ENCODE assay signal across 8 mouse cellular contexts in the genomic region with DNA sequence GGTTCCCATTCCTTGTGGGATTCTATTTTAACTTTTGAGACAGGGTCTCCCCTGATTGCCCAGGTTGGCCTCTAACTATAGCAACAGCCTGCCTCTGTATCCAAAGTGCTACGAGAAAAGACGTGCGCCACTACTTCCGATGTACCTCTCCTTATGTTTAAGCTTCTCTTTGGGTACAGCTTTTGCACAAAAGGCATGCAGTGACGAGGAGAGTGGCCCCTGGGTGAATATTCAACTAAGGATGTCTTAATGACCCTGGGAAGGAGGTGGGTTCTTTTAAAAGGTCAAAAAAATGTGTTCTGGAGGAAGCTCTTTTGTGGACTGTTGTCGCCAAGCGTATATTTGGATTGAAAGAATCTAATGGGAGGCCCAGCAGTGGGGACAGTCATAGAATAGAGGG. TPM values are rescaled to one million over a fixed set of nuclear protein-coding genes. Genes with fewer than 3 reads are reported as not detected.
A peak's percentile ranks its signal among the peaks of the same experiment; 100 is the strongest.
DNase-seq lines count a peak whose midpoint lies in the region; ATAC-seq and TF ChIP-seq lines count a peak whose summit lies in the region.

No protein-coding gene starts in this region.

- peak overlapping the region; percentile 76 for H3K4me2 ChIP-seq in neural tube, embryonic 11.5 days (ENCODE audit: low read depth)
- peak overlapping the region; percentile 81 for H3K4me2 ChIP-seq in kidney, embryonic 15.5 days
- peak overlapping the region; percentile 87 for H3K4me2 ChIP-seq in midbrain, postnatal 0 days (ENCODE audit: low read depth, low read length, poor library complexity, severe bottlenecking)

- H3K4me1 ChIP-seq in neural tube, embryonic 11.5 days (ENCODE audit: control insufficient read depth, insufficient read depth, low read length), result peaks cover 3% of the 10 kb centered on the region; the same call in 1 of the 2 replicates
- peaks cover 35% of the 10 kb centered on the region for H3K4me1 ChIP-seq in forebrain, embryonic 10.5 days
- H3K4me1 ChIP-seq in kidney, embryonic 15.5 days, result peaks cover 40% of the 10 kb centered on the region
- H3K4me1 ChIP-seq in midbrain, postnatal 0 days (ENCODE audit: insufficient read depth, low read length), result 0 out of 2 replicates have a peak, but pooled peaks cover 3% of the 10 kb centered on the region

- H3K27ac ChIP-seq in neural tube, embryonic 11.5 days (ENCODE audit: low read depth, low read length), result peak overlapping the region; percentile 97; the same call in 1 of the 2 replicates
- H3K27ac ChIP-seq in forebrain, embryonic 10.5 days, result peak overlapping the region; percentile 99
- H3K27ac ChIP-seq in kidney, embryonic 15.5 days, result peak overlapping the region; percentile 97
- H3K27ac ChIP-seq in midbrain, postnatal 0 days (ENCODE audit: low read depth, low read length), result peak overlapping the region; percentile 100

- no peaks in the 10 kb centered on the region for H3K36me3 ChIP-seq in neural tube, embryonic 11.5 days (ENCODE audit: control insufficient read depth, insufficient read depth, low read length)
- H3K36me3 ChIP-seq in forebrain, embryonic 10.5 days (replicated peaks), result no peaks in the 10 kb centered on the region
- no peaks in the 10 kb centered on the region for H3K36me3 ChIP-seq in kidney, embryonic 15.5 days
- no peaks in the 10 kb centered on the region for H3K36me3 ChIP-seq in midbrain, postnatal 0 days (ENCODE audit: insufficient read depth, low read length)

- H3K9me3 ChIP-seq in neural tube, embryonic 11.5 days (ENCODE audit: control insufficient read depth, low read length), result no peaks in the 10 kb centered on the region
- no peaks in the 10 kb centered on the region for H3K9me3 ChIP-seq in forebrain, embryonic 10.5 days
- H3K9me3 ChIP-seq in kidney, embryonic 15.5 days (replicated peaks), result no peaks in the 10 kb centered on the region
- no peaks in the 10 kb centered on the region for H3K9me3 ChIP-seq in midbrain, postnatal 0 days (ENCODE audit: low read length)

- DNase-seq in neural tube, embryonic 11.5 days (ENCODE audit: low spot score), result no peak
- no peak for DNase-seq in neural tube, embryonic 10.5 days (ENCODE audit: extremely low spot score, low spot score)
- DNase-seq in forebrain, embryonic 10.5 days (ENCODE audit: extremely low spot score, low spot score), result no peak
- no peak for DNase-seq in midbrain, postnatal 0 days (ENCODE audit: low spot score)
- DNase-seq in ovary, postnatal 10 days (ENCODE audit: low spot score), result no peak
- DNase-seq in testis, postnatal 10 days (ENCODE audit: low spot score), result no peak

- no peak for TF ChIP-seq CTCF in midbrain, postnatal 0 days (IDR thresholded peaks at IDR 0.05)

- peak overlapping the region; percentile 95 for H3K9ac ChIP-seq in neural tube, embryonic 11.5 days (ENCODE audit: low read length)
- peak overlapping the region; percentile 81; the same call in 1 of the 2 replicates for H3K9ac ChIP-seq in kidney, embryonic 15.5 days
- peak overlapping the region; percentile 95 for H3K9ac ChIP-seq in midbrain, postnatal 0 days (replicated peaks; ENCODE audit: low read length, poor library complexity, severe bottlenecking)

- H3K4me3 ChIP-seq in neural tube, embryonic 11.5 days (ENCODE audit: low read depth, low read length), result peak overlapping the region; percentile 53
- H3K4me3 ChIP-seq in forebrain, embryonic 10.5 days, result peak overlapping the region; percentile 74
- peak overlapping the region; percentile 65 for H3K4me3 ChIP-seq in kidney, embryonic 15.5 days (replicated peaks)
- peak overlapping the region; percentile 53 for H3K4me3 ChIP-seq in midbrain, postnatal 0 days (ENCODE audit: low read depth, low read length)

- H3K27me3 ChIP-seq in neural tube, embryonic 11.5 days (ENCODE audit: control insufficient read depth, insufficient read depth, low read length), result no peaks in the 10 kb centered on the region
- no peaks in the 10 kb centered on the region for H3K27me3 ChIP-seq in forebrain, embryonic 10.5 days (ENCODE audit: poor library complexity, severe bottlenecking)
- H3K27me3 ChIP-seq in kidney, embryonic 15.5 days, result no peaks in the 10 kb centered on the region
- H3K27me3 ChIP-seq in midbrain, postnatal 0 days (ENCODE audit: insufficient read depth, low read length), result no peaks in the 10 kb centered on the region

- ATAC-seq in neural tube, embryonic 11.5 days (ENCODE audit: insufficient read depth, low FRiP score, low TSS enrichment), result no peak
- ATAC-seq in kidney, embryonic 15.5 days (replicated peaks; ENCODE audit: low FRiP score), result no peak
- no peak for ATAC-seq in midbrain, postnatal 0 days (ENCODE audit: low FRiP score)
- ATAC-seq in megakaryocyte-erythroid progenitor cell, adult 5-6 weeks (replicated peaks; ENCODE audit: low FRiP score, low TSS enrichment, poor library complexity, severe bottlenecking), result no peak

- 48% methylated on average over 7 of the region's 7 CpGs for WGBS in neural tube, embryonic 11.5 days
- WGBS in forebrain, embryonic 10.5 days, result 76% methylated on average over 7 of the region's 7 CpGs
- WGBS in kidney, embryonic 15.5 days, result 55% methylated on average over 7 of the region's 7 CpGs
- 47% methylated on average over 7 of the region's 7 CpGs for WGBS in midbrain, postnatal 0 days

RNA-seq across cellular contexts. Expression of gene Ptma, which starts 38.2 kb away (rescaled TPM):
- 2,926 and 3,268 TPM in 2 replicates for polyA plus RNA-seq in neural tube, embryonic 11.5 days (2014; fragmentation: Nextera tagmentation; extraction: Ambion mirVana)
- polyA plus RNA-seq in forebrain, embryonic 10.5 days (2016; fragmentation: Nextera tagmentation; extraction: Ambion mirVana), result 2,941 and 3,273 TPM in 2 replicates
- 2,949 and 3,271 TPM in 2 replicates for polyA plus RNA-seq in kidney, embryonic 15.5 days (2015; fragmentation: Nextera tagmentation; extraction: Ambion mirVana)
- 947 and 1,050 TPM in 2 replicates for total RNA-seq in midbrain, postnatal 0 days (2014; rRNA removed)
- 1,199 and 1,354 TPM in 2 replicates for polyA plus RNA-seq in midbrain, postnatal 0 days (2015; fragmentation: Nextera tagmentation; extraction: Ambion mirVana)
- 2,834 and 3,273 TPM in 2 replicates for total RNA-seq in megakaryocyte-erythroid progenitor cell, adult 5-6 weeks (2014; fragmentation: Nextera tagmentation)
- total RNA-seq in megakaryocyte-erythroid progenitor cell, adult 5-6 weeks (2017), result 4,983 and 7,914 TPM in 2 replicates
